Mouse (Mus musculus) ovary, postnatal 36 days (tissue): ENCODE data around the gene Reck.

ENCODE experiments used
- DNase-seq: peaks from one replicate; pipeline ENCODE4 v3.0.0; 2022; ENCODE audit warnings: low spot score, mixed read lengths

Gene Reck

DNA sequence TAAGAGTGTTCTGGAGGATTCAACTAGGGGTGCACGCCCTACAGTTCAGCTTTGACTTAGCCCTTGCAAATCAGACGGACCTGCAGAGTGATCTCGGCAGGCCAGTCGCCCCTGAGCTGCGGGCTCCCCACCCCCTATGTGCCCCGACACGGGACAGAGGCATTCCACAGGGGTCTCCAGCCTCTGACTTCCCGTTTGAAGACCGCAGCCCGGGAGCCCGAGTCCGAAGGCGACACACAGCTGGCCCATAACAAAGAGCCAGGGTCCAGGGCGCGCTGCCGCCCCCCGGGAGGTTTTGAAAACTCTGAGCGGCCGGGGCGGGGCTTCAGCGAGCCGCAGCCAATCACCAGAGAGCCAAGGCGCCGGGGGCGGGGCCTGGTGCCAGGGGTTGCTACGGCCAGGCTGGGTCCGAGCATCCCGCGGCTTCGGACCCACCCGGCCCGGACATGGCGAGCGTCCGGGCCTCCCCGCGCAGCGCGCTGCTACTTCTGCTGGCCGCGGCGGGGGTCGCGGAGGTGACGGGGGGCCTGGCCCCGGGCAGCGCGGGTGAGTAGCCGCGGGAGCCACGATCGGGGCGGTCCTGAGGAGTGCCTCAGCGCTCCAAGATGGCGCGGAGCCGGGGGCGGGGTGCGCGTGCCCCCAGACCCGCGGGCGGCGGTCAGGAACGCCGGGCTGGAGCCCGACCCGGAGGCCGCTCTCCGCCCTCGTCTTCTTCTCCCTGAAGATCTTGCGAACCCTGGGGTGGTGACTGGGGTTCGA, at the start of gene Reck:
Reck (plus strand) TSS at position 371 of the 759 bp plus-strand sequence.
- DNase-seq, result peak; percentile 89

DNA sequence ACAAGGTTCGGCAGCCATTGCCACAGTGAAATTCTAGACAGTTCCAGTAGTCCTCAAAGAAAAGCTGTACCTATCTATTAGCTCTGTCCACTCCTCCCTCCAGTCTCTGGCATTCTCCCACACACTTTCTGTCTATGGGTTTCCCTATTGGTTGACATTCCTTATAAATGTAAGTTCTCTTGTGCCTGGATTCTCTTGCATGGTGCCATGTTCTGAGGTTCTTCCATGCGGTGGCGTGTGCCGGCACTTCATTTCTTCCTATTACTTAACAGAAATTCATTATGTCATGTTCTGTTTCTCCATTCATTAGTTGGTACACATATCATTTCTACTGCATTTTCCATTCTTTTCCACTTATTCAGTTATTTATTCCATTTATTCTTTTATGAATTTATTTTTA, 46.5 kb upstream of the Reck start:
- DNase-seq, result no peak

- DNase-seq, result no peak
These were observed 43.3 kb upstream of the Reck start for GRCm38 (mm10) chr4:43832031-43832430.

- no peak for DNase-seq
These were observed 41.6 kb upstream of the Reck start for GRCm38 (mm10) chr4:43833752-43834151.

- DNase-seq, result no peak
These were observed 40.6 kb upstream of the Reck start for GRCm38 (mm10) chr4:43834749-43835148.

DNA sequence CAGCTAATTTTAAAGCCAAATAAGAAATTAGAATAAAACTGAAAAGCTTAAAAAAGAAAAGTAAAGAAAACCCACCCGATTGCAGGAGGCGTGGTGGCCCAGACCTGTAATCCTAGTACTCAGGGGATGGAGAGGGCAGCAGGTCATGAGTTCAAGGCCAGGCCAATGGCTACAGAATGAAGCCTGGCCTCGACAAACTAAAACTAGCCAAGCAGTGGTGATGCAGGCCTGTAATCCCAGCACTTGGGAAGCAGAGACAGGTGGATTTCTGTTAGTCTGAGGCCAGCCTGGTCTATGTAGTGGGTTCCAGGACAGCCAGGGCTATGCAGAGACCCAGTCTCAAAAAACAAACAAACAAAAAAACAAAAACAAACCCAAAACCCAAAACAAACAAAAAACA, 37.0 kb upstream of the Reck start:
- no peak for DNase-seq

DNA sequence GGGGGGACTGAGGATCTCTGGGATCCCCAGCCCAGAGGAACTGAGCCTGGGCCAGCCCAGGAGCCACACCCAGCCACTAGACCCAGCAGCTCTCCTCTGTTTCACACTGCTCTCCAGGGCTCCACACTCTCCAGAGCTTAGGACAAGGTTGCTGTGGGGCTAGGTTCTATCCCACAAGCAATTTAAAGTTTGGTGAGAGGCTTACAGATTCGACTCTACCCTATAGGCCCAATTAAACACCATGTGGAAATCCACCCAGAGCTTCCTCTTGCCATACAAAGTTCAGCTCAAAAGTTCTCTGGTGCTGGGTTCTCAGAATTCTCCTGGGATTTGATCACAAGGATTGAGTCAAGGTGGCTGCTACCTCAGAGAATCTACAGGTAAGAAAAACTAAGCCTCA, 35.2 kb upstream of the Reck start, which contains the start of gene Olfr157:
Olfr157 (minus strand) TSS at position 101 of the 400 bp plus-strand sequence.
- no peak for DNase-seq

DNA sequence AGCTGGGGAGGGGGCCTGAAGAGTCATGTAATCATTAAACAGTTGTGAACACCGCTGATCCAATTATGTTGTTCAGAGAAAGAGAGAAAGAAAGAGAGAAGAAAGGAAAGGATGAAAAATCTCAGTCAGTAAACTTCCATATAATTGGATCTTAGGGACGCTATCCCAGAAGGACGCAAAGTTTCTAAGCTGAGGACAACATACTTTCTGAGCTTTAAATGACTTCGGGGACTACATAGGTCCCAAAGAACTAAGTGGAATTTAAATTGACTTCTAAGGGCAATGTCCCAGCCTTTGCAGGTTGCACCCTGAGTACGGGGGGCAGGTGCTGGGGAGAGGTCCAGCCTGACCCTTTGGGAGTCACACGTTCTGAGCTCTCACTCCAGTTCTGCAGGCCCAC, 24.1 kb upstream of the Reck start, which contains the start of gene Olfr155:
Olfr155 (plus strand) TSS at position 301 of the 400 bp plus-strand sequence.
- no peak for DNase-seq

DNA sequence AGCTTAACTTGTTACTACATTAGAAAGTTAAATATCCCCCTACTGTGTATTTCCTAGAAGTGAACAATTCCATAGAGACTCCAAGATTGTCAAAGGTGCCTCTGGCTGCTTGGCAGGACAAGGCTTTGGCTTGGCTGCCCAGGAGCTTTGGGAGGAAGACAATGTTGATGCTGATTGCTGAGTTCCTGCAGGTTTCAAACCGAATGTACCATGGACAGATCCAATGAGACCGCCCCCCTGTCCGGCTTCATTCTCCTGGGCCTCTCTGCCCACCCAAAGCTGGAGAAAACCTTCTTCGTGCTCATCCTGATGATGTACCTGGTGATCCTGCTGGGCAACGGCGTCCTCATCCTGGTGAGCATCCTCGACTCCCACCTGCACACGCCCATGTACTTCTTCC, 21.2 kb upstream of the Reck start:
- DNase-seq, result no peak

DNA sequence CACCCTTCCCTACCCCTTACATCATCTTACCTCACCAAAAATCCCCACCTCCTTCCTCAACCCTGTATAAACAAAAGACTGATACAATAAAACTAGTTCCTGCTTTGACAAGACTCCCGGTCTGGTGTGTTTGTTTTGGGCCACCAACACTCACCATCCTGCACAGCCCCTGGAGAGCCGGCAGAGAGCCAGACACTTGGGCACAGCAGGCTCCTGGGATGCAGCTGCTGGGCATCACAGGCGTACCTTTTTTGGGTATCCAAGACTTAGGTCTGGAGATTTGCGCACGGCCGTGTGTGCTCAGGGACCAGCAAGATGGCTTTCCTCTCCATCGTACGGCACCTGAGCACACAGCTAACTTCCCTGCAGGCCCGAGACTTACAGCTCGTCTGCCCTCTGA, 15.4 kb upstream of the Reck start:
- DNase-seq, result no peak

- DNase-seq, result peak; percentile 63
These were observed 14.4 kb upstream of the Reck start for GRCm38 (mm10) chr4:43860744-43861519.

- no peak for DNase-seq
These were observed 12.0 kb upstream of the Reck start for GRCm38 (mm10) chr4:43863298-43863697.

DNA sequence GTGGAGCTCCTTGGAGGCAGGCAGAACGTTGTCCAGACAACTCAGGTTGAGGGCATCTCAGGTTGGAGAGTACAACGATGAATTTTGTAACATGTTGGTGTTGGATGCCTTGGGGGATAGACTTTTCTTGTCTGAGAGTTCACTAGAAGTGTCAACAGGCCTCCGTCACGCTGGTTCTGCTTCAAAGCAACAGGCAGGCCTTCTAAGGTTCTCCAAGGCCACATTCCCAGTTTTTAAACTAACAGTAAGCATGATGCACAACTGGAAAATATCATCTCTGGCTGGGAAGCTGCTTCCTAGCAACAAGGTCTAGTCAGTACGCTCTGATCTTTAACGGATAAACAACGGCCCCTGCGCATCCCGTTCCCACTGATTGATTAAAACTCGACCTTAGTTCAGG, 5.5 kb upstream of the Reck start:
- DNase-seq, result no peak

- DNase-seq, result no peak
These were observed 829 bp upstream of the Reck start for GRCm38 (mm10) chr4:43874501-43874900.

- DNase-seq, result no peak
These were observed 635 bp downstream of the Reck start for GRCm38 (mm10) chr4:43875919-43876411.

DNA sequence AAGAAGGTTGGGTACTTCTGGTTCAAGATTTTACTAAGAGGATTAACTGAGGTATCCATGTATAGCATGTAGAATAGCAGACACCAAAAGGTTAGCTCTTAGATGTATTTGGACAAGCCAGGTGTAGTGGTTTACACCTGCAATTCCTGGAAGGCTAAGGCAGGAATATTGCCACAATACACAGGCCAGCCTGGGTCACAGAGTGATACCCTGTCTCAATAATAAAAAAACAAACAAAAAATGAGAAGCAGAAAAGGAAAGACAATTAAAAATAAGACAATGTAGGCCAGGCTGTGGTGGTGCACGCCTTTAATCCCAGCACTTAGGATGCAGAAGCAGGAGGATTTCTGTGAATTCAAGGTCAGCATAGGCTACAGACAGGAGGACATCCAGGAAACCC, 1.9 kb downstream of the Reck start:
- DNase-seq, result no peak

DNA sequence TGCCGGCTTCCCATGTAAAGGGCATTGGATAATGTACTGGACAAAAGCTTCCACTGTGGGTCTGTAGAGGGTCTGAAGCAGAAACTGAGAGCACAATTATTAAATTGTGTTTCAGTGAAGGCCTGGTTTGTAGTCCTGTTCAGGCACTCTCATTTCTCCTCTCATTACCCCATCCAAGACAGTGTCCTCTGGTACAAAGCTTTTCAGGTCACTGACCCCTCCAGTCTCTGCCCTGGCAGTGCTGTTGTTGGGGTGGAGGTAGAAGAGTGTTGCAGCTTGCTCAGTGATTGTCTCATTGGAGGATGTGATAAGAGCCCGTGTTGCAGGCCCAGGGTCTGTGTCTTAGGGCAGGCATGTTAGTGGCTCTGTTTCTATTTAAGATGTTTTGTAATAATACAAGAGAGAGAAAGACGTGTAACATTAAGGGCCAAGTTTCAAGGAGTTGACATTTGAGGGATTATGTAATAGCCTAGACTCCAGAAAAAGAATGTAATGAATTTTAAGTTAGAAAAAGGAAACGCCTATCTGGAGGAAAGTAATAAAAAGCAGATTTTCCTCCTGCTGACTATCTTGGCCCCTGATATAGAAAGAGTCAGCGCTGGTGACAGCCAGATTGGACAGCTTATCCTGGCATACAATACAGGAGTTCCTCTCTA, 2.9 kb downstream of the Reck start:
- no peak for DNase-seq

GRCm38 (mm10) chr4:43879566-43879965, 4.2 kb downstream of the Reck start:
- DNase-seq, result no peak

DNA sequence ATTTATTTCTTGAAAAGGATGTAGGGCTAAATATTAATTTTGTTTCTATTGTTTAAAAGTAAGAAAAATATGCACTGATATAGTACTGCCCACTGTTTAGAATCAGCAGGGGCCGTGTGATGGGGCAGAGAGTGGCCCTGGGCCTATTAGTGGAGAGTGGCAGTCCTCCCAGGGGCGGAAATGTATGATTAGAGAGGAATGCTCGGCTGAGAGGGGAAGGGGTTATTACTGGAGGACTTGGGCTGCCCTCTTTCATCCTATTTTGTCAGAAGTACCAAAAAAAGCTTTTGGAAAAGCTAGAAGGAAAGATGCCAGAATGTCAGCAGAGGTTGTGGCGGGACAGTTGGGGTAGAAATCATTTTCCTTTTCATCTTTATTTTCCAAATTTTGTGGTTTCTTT, 8.9 kb downstream of the Reck start:
- no peak for DNase-seq

DNA sequence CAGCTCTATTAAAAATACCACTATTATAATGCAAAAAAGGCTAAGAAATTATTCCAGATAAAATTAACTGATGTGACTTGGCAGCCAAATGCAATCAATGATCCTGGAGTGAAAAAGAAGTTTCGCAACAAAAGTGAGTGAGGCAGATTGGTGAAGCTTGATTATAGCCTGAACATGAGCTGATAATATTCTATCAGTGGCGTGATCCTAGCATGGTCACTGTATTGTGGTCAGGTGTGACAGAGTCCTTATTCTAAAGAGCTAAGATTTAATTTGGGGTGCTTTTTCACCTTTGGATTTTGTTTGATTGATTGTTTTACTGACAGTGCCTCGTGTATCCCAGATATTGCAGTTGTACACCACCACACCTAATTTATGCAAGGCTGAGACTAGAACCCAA, 15.9 kb downstream of the Reck start:
- no peak for DNase-seq

DNA sequence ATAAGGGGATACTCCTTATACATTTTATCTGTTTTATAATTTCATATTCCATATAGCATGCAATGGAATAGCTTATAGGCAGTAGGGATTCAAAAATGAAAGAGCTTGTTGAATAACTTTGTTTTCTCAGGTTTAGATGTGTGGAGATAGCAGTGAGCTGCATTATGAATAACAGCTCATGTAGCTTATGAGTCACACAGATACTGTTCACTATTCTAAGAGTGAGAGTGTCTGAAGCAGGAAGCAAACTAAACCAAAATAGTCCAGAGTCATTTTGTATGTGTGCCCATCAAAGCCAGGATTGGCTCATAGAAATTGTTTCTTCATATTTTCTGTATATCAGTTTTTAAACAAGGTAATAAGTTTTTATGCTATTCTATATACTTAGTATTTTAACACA, 21.9 kb downstream of the Reck start:
- DNase-seq, result no peak

GRCm38 (mm10) chr4:43899197-43899596, 23.9 kb downstream of the Reck start:
- no peak for DNase-seq

DNA sequence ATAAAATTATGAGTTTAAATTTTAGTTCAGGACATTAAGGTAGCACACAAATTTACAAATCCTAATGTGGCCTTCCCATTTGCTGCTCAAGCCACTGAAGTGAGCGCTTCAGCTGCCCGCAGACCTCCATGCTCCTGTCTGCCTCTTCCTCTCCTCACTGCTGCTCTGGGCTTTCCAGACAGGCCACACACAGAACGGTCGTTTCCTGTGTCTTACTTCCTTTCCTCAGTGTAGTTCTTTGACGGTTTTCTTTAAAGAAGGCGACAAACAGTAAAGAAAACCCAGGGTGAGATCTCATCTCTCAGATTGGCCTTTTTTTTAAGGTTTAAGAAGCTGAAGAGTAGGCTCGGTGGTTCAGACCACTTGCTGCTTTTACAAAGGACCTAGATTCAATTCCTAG, 28.4 kb downstream of the Reck start:
- no peak for DNase-seq
